Mouse (Mus musculus) erythroblast, embryonic 14.5 days (primary cell): ENCODE results near the gene Hivep2.

Experiments
- GATA1 ChIP-seq: IDR thresholded peaks from 2 replicates; pipeline ENCODE4 v1.6.1; 2012; ENCODE audit warnings: low read length, inconsistent platforms, mixed read lengths
- TAL1 ChIP-seq: IDR thresholded peaks from 3 replicates; pipeline ENCODE4 v1.6.1; 2012; ENCODE audit warnings: low read length, inconsistent platforms, mixed read lengths

- TF ChIP-seq TAL1 (no peak), GATA1 (no peak)
These were observed 213.8 kb downstream of the Hivep2 start for GRCm38 (mm10) chr10:14179424-14180339.
